Mouse (Mus musculus): ENCODE measurements around the gene Tspan14. TPM values are rescaled to one million over a fixed set of nuclear protein-coding genes. Genes with fewer than 3 reads are reported as not detected.

Tspan14 gene
- total RNA-seq, 2 experiments from 2014 or later = 16.3 to 16.8 TPM

DNA sequence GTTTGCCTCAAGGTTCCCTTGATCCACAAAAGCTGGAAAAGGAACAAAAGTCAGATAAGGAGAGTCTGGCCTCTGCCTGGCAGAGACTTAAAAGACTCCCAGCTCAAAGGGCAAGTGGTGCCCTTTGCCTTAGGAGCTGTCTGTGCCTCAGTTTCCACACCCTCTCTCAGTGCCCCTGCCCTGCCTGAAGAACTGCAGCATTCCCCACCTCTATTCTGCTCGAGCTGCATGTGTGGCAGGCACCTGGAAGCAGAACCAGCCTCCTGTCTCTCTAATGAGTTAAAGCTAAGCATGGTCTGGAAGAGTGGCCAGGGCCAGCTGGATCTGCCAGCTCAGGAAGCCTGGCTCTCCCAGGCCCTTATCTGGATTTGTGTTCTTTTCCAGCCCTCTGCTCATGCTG is 13.1 kb upstream of the Tspan14 start:
- DNase-seq = no peak
- intact Hi-C loops (cut with DNase I; ENCODE audit: low total_unique reads) = loop anchor here (2.0 kb wide), 1 partner anchor 53 kb away; no protein-coding TSS in a partner anchor

DNA sequence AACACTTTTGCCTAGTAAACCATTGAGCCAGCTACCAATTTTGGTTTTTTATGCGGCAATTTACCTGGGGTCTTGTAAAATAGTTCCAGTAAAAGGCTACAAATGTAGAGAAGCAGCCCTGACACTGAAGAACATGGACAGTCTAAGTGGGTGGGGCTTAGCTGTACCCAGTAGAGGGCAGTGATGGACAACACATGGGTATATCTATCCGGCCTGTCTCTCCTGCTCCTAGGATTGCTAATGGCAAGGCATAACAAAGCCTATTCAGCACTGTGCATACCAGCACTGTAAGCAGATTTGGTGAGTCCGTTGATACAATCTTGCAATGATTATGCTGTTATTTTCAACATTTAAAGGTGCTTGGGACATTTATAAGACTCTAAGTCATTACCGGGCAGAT is 12.4 kb upstream of the Tspan14 start:
- peak; percentile 34 for DNase-seq
- intact Hi-C loops (cut with DNase I; ENCODE audit: low total_unique reads) = loop anchor here (2.0 kb wide), 1 partner anchor 54 kb away; no protein-coding TSS in a partner anchor

DNA sequence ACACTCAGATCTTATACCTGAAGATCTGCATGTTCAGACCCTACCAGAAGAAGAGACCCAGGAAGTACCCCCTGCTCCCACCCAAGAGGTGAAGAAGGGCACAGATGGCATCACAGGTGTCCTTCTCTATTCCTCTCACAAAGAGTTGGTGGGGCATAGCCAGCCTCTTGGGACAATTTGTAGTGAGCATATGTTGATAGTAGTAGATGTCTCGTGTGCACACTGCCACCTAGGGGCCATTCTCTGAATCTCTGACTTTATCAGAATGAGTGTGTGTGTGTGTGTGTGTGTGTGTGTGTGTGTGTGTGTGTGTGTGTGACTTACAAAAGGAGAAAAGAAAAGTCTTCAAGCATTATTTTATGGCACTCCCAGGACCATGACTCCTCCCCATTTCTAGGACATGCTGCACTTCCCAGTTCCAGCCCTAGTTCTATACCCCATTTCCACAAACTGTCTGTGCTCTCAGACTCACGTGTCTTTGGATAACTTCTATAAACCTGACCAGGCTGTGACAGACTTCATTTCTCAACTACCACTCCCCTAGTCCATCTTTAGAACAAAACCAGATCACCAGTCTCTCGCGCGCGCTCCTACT is 8.6 kb upstream of the Tspan14 start:
- intact Hi-C loops (cut with DNase I; ENCODE audit: low total_unique reads) = loop anchor here (2.0 kb wide), 1 partner anchor 58 kb away; no protein-coding TSS in a partner anchor
- peak; percentile 48 for DNase-seq

GRCm38 (mm10) chr14:40968051-40968450 is 1.4 kb upstream of the Tspan14 start:
- no peak for DNase-seq
- intact Hi-C loops (cut with DNase I; ENCODE audit: low total_unique reads) = no loop called here

DNA sequence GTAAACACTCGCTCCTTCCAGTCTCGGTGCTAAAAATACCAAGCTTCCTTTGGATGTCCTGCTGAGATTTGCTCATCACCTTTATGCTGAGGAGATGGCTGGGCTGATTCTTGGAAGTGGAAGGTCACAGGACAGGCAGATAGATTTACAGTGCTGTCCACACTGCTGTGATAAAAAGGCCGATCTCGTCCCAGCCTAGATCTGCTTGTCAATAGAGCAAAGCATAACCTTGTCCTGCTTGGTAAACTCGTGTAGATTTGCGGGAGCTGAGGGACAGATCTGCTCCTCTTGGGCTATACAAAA is 942 bp upstream of the Tspan14 start:
- no peak for DNase-seq

DNA sequence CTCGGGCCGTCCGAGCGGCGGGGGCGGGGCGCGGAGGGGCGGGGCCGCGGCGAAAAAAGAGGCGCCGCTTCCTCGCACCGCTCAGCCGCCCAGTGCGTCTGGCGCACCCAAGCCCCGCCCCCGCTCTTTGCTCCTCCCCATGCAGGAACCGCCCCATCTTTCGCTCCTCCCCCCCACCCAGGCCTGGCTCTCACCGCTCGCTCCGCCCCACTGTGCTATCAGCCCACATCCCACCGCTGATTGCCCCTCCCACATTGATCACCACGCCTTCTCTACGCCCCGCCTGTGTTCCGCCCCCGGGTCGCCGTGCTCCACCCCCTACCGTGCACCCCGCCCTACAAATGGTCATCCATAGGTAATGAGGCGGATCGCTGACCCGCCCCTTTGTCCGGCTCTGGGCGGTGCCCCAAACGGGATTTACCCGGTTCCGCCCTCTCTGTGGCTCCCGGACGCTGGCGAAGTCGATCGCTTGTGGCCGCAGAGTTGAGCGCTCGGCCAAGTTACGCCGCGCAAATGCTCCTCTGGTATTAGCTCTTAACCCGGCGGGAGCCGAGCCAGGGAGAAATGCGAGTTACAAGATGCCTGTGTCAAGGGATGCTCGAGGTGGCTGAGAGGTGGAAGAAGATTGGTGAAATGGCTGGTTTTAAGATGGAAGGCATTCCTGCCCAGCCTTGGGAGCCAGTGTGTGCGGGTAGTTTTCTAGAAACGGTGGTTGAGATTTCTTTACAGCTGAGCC is 423 bp upstream of the Tspan14 start:
- DNase-seq = peak; percentile 97
- intact Hi-C loops (cut with DNase I; ENCODE audit: low total_unique reads) = no loop called here

More for the DNA sequence above, 942 bp upstream of the Tspan14 start:
- intact Hi-C loops (cut with DNase I; ENCODE audit: low total_unique reads) = no loop called here

GRCm38 (mm10) chr14:40965507-40966356 is 875 bp downstream of the Tspan14 start:
- intact Hi-C loops (cut with DNase I; ENCODE audit: low total_unique reads) = no loop called here
- no peak for DNase-seq

DNA sequence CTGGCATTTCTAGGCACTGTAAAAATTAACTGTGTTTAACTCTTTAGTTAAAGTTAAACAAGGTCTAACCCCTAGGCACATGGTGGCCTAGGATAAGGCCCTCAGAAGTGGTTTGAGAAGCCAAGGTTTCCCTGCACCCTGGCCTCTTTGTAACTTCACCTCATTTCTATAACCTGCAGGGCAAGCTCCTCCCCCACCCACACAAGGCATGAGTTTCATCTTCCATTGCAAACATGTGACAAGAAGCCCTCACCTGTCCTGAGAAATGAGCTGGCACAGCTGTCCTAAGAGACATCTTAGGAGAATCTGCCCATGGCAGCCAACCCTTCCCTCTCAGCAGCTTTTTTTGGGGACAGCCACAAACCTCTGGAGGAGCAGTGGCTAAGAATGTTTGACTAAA is 1.7 kb downstream of the Tspan14 start:
- DNase-seq = no peak
- intact Hi-C loops (cut with DNase I; ENCODE audit: low total_unique reads) = no loop called here

DNA sequence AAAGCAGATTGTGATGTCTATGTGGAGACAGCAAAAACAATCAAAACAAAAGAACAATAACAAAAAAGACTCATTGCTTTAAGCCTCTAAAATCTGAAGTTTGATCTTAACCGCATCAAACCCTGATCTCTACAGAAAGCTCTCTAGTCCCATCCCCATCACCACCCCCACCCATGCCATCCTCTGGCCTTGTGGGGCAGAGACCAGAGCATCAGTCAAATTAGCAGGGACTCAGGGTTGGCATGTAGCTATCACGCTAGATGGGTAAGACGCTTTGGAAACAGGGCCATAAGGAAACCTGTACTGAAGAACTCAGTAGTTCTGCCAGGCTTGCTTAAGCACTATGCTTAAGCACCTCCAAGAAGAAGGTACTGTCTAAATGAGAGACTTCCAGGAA is 2.4 kb downstream of the Tspan14 start:
- DNase-seq = no peak
- intact Hi-C loops (cut with DNase I; ENCODE audit: low total_unique reads) = no loop called here

DNA sequence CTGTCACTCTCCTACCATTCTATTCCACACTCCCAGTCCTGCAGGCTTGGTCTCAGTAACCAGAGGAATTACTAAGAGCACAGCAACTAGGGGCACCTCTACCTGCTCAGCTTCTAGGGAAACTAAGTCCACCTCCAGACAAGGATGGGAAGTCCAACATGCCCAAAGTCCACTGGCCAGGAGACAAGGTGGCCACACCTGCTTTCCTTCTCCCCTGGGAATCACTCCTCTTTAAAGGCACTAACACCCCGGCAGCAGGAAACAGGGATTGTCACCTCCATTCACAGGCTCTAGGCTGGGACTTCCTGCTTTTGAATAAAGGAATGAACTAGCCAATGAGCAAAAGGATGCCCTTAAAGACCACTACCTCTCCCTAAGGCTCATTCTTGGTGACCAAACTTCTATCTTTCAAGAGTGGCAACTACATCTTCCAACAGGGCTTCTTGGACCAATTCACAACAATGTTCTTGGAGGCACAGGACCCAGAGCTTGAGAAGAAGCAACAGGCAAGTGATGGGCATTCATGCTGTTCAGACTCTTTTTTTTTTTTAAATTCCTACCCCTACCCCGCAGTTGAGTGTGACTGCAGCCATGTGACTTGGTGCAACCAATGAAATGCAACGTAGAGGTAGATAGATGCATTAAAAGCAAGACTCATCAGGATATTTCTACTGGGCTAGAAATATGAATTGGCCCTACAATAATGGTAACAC is 3.0 kb downstream of the Tspan14 start:
- intact Hi-C loops (cut with DNase I; ENCODE audit: low total_unique reads) = no loop called here
- DNase-seq = no peak

DNA sequence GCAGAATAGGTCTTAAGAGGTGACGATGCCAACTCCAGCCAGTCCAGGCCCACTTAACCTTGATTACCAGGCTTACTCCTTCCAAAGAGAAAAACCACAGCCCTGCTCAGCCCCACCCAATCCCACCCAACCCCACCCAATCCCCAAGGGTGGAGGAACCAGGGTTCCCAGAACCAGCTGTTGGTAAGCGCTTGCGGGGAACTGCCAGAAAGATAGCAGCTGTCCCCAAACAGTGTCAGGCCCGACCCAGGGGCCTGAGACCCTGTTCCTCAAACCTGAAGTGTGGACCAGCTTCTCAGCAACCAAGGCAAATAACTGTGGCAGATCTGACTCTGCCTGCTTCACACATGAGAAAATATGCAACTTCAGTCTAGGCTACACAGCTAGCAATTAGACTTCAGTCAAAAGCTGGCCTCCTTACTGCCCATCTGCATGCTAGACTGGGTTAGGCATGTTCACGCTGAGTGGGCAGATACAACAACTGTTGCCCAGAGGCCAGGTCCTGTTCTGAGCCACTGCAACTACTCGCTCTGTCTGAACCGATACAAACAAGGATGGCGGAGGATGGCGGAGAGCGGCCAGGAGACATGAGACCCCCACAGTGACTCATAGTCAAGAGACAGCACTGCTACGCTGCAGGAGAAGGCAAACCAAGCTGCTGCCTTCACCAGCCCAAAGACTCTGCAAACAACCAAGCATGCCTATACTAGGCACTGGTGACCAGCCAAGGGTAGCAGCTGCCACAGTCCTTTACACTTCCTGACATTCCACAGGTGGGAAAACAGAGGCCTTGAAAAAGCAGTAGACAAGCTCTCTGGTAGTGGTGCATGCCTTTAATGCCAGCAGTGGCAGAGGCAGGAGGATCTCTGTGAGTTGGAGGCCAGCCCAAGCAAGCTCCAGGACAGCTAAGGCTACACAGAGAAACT is 4.0 kb downstream of the Tspan14 start:
- no peak for DNase-seq

DNA sequence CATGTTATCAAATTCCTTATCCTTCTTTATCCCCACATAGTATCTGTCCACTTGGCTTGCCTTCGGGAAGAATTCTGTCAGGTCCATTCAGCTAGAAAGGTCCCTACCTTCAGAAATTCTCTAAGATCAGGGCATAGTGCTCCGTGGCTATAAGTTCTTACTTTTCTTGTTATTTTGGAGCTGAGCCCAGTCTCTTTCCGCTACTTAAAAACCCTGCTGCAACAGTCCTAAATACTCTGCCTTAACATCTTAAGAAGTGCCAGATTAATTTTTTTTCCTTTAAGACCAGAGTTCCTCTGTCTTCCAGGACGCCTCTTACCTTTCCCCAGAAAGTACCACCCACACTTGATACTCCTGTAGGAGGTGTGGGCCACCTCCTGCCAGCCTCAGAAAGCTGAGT is 6.4 kb downstream of the Tspan14 start:
- no peak for DNase-seq
- intact Hi-C loops (cut with DNase I; ENCODE audit: low total_unique reads) = no loop called here

More for the DNA sequence above, 4.0 kb downstream of the Tspan14 start:
- intact Hi-C loops (cut with DNase I; ENCODE audit: low total_unique reads) = no loop called here

- DNase-seq = no peak
- intact Hi-C loops (cut with DNase I; ENCODE audit: low total_unique reads) = no loop called here
These were observed 7.0 kb downstream of the Tspan14 start for GRCm38 (mm10) chr14:40959586-40959985.

GRCm38 (mm10) chr14:40958986-40959381 is 7.6 kb downstream of the Tspan14 start:
- DNase-seq = no peak
- intact Hi-C loops (cut with DNase I; ENCODE audit: low total_unique reads) = no loop called here

DNA sequence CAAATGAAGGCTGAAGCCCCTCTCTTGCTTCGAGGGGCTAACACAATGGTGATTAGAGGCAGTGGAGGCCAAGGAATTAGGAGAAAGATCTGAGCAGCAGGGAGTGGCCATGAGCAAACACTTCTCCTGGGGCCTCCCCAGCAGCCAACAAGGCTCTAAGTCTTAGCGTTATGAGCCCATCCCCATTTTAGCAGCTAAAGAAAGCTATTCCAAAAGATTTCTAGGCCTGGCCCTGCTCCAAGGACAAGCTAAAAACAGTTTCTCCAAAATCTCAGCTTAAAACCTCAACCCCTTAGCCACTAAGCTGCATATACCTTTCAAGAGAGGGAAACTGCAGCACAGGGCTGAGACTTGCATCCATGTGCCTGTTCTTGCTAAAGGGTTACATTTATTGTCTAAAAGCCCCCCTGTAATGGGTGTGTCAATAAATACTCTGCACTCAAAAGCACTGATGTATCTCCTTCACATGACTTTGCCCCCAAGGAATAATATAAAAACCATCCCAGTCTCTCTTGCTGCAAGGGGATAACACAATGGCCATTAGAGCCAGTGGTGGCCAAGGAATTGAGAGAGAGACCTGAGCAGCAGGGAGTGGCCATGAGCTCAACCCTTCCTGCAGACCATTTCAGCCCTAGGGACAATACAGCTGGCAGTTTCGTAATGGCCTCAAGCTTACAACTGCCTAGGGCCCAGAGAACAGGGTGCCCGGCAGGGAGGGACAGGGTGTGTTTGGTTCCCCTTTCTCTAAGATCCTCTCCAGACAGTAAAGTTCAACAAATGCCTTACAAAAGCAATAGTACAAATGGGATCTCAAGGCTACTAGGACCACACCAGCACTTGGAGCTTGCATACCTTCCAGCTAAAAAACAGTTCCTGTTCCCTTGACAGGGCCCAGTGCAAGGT is 8.3 kb downstream of the Tspan14 start:
- peak; percentile 44 for DNase-seq
- intact Hi-C loops (cut with DNase I; ENCODE audit: low total_unique reads) = no loop called here

DNA sequence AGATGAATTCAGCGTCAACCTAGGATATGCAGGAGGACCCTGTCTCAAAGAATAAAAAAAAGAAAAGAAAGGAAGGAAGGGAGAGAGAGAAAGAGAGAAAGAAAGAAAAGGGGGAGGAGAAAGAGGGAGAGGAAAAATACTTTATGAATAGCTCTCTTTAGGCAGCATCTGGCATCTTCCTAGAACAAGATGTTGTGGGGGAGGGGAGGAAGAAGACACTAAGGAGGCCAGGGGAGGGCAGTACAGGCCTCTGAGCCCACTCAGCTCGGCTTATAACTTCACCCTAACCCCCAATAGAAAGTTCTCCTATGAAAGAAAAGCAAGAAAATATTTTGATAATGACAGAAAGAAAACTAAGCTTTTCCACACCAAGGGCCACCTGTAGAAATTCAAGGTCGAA is 9.0 kb downstream of the Tspan14 start:
- intact Hi-C loops (cut with DNase I; ENCODE audit: low total_unique reads) = no loop called here
- no peak for DNase-seq

GRCm38 (mm10) chr14:40956252-40957146 is 10.1 kb downstream of the Tspan14 start:
- intact Hi-C loops (cut with DNase I; ENCODE audit: low total_unique reads) = no loop called here
- DNase-seq = peak; percentile 27
